8 mouse cellular contexts compared by ENCODE assay signal in genomic region chr4:102533183-102534048, GRCm38 (mm10).
A peak's percentile ranks its signal among the peaks of the same experiment; 100 is the strongest.
DNase-seq lines count a peak whose midpoint lies in the region; ATAC-seq and TF ChIP-seq lines count a peak whose summit lies in the region.

No protein-coding gene starts in this region.

- TF ChIP-seq CTCF in thymus, adult 2 months (IDR thresholded peaks at IDR 0.05; ENCODE audit: borderline replicate concordance, control insufficient read depth, extremely low read depth, insufficient read depth, low read length, poor library complexity), result no peak

- H3K9ac ChIP-seq in neural tube, embryonic 13.5 days, result no peak overlapping the region
- no peak overlapping the region for H3K9ac ChIP-seq in midbrain, embryonic 13.5 days (replicated peaks)

- H3K27me3 ChIP-seq in neural tube, embryonic 13.5 days, result no peaks in the 10 kb centered on the region
- no peaks in the 10 kb centered on the region for H3K27me3 ChIP-seq in midbrain, embryonic 13.5 days
- no peaks in the 10 kb centered on the region for H3K27me3 ChIP-seq in thymus, adult 2 months (ENCODE audit: control insufficient read depth, insufficient read depth, low read length)

- peaks cover 14% of the 10 kb centered on the region for H3K4me1 ChIP-seq in neural tube, embryonic 13.5 days (replicated peaks)
- H3K4me1 ChIP-seq in midbrain, embryonic 13.5 days (replicated peaks), result peaks cover 21% of the 10 kb centered on the region
- H3K4me1 ChIP-seq in thymus, adult 2 months (replicated peaks; ENCODE audit: control insufficient read depth, insufficient read depth, low read length), result no peaks in the 10 kb centered on the region

- TF ChIP-seq POLR2A in thymus, adult 2 months (IDR thresholded peaks at IDR 0.05; ENCODE audit: control insufficient read depth, extremely low read depth, insufficient read depth, low read length, poor library complexity), result no peak

- H3K4me3 ChIP-seq in neural tube, embryonic 13.5 days, result no peak overlapping the region
- H3K4me3 ChIP-seq in midbrain, embryonic 13.5 days (replicated peaks), result no peak overlapping the region
- H3K4me3 ChIP-seq in thymus, adult 2 months (ENCODE audit: control insufficient read depth, insufficient read depth, low read length), result no peak overlapping the region

- intact Hi-C loops in gastrocnemius, postnatal 36 days (cut with DNase I), result no loop called here

- ATAC-seq in neural tube, embryonic 13.5 days (ENCODE audit: low read depth), result peak; percentile 27
- peak; percentile 20; the same call in 1 of the 2 replicates for ATAC-seq in midbrain, embryonic 13.5 days

- no peaks in the 10 kb centered on the region for H3K36me3 ChIP-seq in neural tube, embryonic 13.5 days
- H3K36me3 ChIP-seq in midbrain, embryonic 13.5 days, result no peaks in the 10 kb centered on the region
- H3K36me3 ChIP-seq in thymus, adult 2 months (ENCODE audit: control insufficient read depth, insufficient read depth, low read length), result no peaks in the 10 kb centered on the region

- no peaks in the 10 kb centered on the region for H3K9me3 ChIP-seq in neural tube, embryonic 13.5 days
- H3K9me3 ChIP-seq in midbrain, embryonic 13.5 days, result no peaks in the 10 kb centered on the region

- 68% methylated on average over 8 of the region's 8 CpGs for WGBS in neural tube, embryonic 13.5 days
- WGBS in midbrain, embryonic 13.5 days, result 52% methylated on average over 8 of the region's 8 CpGs
- 76% methylated on average over 8 of the region's 8 CpGs for WGBS in thymus, adult 2 months

- DNase-seq in neural tube, embryonic 10.5 days (ENCODE audit: extremely low spot score, low spot score), result no peak
- DNase-seq in cerebellum, adult 11 months, result peak; percentile 50
- DNase-seq in gastrocnemius, postnatal 36 days, result peak; percentile 64 to 72
- DNase-seq in kidney, adult 9 months, result peak; percentile 70
- DNase-seq in thymus, adult 2 months, result no peak
- no peak for DNase-seq in MN1 (ENCODE audit: low spot score)

- H3K4me2 ChIP-seq in neural tube, embryonic 13.5 days, result no peak overlapping the region
- no peak overlapping the region for H3K4me2 ChIP-seq in midbrain, embryonic 13.5 days (replicated peaks)

- H3K27ac ChIP-seq in neural tube, embryonic 13.5 days (replicated peaks), result peak overlapping the region; percentile 47
- H3K27ac ChIP-seq in midbrain, embryonic 13.5 days, result peak overlapping the region; percentile 64; the same call in 1 of the 2 replicates
- no peak overlapping the region for H3K27ac ChIP-seq in thymus, adult 2 months (ENCODE audit: control insufficient read depth, insufficient read depth, low read length)

Comparison
In these comparisons a context has a peak if more than half of its experiments do, and no peak if none do; other contexts are left out.
1. DNase-seq: peak in cerebellum, adult 11 months (single experiment), gastrocnemius, postnatal 36 days (2 of 2) and kidney, adult 9 months (single experiment); none in neural tube, embryonic 10.5 days (single experiment), thymus, adult 2 months (single experiment) and MN1 (single experiment).